Mouse (Mus musculus): ENCODE measurements at regions not wholly inside any gene's neighbourhood (a gene's known extent, or its start where the extent isn't known, plus 50 kb on each side); places are given as distances from the start of the nearest gene placed in this dataset.

GRCm38 (mm10) chr16:30194836-30195235, 72.5 kb downstream of the Cpn2 start:
- TF ChIP-seq CTCF (IDR thresholded peaks at IDR 0.05; ENCODE audit: low read depth, low read length) = no peak
- no peak for TF ChIP-seq TAL1 (conservative IDR thresholded peaks at IDR 0.05; ENCODE audit: low read depth, low read length)
